Mouse (Mus musculus): ENCODE measurements around the gene Rpl12.

GRCm38 (mm10) chr2:32962062-32962874 is 909 bp downstream of the Rpl12 start:
- TF ChIP-seq CTCF (IDR thresholded peaks at IDR 0.05; ENCODE audit: low read depth) (no peak), EP300 (IDR thresholded peaks at IDR 0.05; ENCODE audit: low read depth) (no peak)

Measured in liver, postnatal 0 days (tissue).